Mouse (Mus musculus): ENCODE measurements around the gene Paqr7.

Gene Paqr7

DNA sequence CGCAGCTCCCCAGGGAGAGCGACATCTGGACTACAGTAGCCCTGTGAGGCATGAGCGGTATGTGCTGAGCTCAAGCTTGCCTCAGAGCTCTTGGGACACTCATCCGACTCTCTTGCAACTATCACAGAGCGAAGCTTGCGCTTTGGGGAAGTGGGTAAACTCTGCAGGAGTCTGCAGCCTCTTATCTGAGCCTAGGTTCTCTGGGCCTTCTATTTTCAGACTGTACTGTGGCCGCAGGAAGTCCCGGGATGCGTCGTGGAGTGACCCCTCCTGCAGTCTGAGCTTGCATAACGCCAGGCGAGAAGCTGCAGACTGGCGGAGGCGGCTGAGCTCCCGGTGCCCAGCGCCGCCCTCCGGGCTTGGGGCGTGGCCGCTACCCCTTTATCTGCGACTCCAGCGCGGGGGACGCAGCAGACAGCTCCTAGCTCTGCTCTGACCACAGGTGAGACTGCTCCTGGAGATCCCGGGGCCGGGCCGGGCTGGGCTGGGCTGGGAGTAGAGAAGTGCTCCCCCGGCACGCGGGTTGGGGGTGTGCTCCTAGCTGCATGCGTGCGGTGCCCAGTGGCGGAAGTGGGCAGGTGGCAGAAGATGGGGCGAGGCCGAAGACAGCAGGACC lies at the start of gene Paqr7:
Paqr7 (plus strand) TSS at position 103 of the 616 bp plus-strand sequence.
- peak in 1 of 2 experiments; percentile 45 for DNase-seq (ENCODE audit: low spot score in 2 of 2)

DNA sequence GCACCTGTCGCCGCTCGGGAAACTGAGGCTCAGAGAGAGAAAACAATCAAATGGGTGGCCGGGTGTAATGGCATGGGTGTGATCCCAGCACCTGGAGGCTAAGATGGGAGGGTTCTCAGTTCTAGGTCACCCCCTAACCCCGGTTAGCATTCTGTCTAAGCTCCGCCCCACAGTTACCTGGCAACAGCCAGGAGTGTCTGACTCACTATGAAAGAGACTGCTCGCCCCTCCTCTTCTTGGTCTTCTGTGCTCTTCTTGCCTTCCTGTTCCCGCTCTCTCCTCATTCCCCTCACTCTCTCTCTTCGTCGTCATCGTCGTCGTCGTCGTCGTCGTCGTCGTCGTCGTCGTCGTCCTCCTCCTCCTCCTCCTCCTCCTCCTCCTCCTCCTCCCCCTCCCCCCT lies 48.5 kb upstream of the Paqr7 start:
- DNase-seq (ENCODE audit: low spot score in 2 of 2), result peak in 1 of 2 experiments; percentile 22

DNA sequence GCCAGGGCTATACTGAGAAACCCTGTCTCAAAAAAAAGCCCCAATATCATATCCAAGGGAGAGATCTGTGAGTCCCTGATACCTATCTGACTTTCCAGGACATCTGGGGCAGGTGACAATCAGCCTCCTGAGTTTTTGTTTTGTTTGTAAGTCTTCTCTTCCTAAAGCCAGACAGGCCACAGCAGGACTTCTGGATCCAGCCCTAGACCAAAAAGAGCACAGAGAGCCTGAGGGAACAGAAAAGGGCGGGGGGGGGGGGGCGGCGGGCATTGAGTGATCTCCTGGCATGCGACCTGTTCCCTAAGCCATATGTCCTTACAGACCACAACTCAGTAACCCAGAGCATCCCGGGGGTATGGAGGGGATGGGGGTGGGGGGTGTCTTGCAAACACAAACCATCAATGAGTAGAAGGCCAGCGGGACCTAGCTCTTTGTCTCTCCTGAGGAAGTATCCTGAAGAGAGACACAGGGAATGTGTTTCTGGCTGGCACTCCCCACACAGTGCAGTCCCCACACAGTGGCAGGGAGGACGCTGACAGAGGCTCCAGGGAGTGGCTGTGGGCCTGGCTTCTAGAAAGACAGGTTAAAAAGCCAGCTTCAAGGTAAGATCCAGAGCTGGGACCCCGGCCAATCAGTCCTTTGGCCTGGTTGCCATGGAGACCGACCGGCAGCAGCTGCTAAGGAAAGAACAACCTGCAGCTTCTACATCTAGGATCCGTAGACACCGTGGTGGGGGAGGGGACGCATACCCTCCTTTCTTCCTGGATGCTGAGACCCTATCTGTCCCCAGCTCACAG lies 46.7 kb upstream of the Paqr7 start:
- DNase-seq (ENCODE audit: low spot score in 2 of 2), result no peak

DNA sequence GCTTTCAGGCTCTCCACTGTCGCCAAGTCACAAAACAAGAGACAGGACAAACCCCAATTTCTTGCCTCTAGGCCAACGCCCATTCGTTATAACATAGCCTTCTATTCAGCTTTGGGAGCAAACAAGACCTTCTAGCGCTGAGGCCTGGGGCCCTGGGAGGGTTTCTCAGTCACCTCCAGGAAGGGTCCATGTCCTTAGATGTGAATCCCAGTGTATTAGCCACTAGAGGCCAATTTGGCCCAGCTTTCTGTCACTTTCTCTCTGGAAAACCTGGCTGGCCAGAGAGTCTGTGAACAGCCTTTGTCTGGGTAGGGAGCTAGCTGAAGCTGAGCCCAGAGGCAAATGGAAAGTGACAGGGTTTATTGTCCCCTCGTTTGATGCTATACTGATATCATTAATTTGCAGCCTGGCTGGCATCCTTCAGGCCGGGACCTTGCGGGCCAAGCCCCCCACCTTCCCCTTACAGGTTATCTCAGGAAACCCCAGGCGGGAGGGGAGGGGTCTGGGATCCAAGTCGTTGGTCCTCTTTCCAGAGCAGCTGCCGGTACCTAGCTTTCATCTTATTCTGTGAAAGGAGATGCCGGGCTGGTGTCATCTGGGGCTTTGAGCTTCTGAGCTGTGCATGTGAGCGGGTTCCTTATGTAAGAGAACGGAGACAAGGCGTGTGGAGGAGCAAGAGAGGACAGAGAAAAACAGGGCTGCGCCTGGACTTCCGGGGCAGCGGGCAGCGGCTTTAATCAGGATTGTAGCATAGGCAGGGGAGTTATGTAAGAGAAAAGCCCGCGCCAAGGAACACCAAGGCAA lies 45.9 kb upstream of the Paqr7 start:
- no peak for DNase-seq (ENCODE audit: low spot score in 2 of 2)

DNA sequence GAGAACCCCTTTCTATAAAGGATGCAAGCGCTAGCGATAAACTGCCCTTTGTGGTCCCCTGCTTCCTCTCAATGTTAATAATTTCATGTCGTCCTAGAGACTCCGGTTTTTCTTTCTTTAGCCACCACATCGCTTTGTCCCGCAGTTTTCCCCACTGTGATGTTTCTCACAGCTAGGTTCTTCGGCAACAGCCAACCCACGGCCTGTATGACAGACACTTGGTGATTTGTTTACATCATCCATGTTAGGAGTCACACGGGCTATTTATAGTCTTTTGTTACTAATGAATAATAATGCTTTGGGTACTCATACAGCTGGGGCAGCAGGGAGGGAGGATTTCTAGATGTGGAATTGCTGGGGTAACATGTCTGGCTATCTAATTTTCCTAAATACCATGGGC lies 45.0 kb upstream of the Paqr7 start:
- DNase-seq (ENCODE audit: low spot score in 2 of 2), result no peak

DNA sequence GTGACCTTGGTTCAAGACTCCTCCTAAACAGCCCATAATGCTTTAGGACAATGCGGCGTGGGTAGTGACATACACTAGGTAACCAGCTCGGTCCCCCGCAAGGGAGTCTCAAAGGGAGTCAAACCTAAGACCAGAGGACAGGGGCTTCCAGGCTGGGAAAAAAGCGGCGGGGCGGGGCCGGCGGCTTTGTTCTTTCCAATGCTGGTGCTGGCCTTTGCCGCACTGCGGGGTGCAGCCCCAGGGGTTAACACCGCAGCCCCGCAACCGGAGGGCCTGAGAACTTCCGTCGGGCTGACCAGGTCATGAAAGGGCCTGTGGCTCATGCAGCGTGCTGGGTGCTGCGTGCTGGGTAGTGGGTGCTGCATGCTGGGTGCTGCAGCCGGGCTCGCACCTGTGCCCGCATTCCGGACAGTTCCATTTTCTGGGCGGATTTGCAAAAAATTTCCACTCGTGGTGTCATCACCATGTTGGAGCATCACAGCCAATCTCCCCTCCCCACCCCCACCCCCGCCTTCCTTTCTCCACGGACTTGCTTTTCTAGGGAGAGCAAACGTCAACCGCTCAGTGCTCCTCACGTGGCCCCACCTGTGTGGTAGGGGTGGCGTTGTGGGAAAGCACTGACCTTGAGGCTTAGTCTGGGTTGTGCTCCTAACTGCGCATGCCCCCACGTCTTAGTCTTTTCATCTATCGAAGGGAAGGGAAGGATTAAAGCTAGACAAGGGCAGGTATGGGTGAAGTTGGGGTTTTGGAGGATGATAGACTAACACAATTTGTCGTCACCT lies 42.7 kb upstream of the Paqr7 start:
- peak in 1 of 2 experiments; percentile 36 for DNase-seq (ENCODE audit: low spot score in 2 of 2)

DNA sequence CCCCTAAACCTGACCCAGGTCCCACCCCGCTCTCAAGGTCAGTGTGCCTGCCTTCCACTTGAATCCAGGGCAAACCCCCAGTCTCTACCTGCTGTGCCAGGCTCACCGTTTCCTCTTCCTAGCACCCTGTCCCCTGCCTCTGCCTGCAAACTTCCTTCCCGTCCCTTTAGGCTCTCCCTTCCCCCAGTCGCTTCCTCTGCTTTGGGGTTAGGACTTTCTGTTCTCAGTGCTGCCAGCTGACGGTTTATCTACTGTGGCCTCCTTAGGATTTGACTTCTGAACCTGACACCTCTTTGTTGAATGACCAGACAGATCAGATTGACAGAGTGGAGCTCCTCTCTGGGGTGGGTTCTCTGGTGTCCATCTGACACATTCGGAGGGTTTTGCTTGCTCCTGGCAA lies 41.2 kb upstream of the Paqr7 start:
- peak; percentile 16 to 38 for DNase-seq (ENCODE audit: low spot score in 2 of 2)

DNA sequence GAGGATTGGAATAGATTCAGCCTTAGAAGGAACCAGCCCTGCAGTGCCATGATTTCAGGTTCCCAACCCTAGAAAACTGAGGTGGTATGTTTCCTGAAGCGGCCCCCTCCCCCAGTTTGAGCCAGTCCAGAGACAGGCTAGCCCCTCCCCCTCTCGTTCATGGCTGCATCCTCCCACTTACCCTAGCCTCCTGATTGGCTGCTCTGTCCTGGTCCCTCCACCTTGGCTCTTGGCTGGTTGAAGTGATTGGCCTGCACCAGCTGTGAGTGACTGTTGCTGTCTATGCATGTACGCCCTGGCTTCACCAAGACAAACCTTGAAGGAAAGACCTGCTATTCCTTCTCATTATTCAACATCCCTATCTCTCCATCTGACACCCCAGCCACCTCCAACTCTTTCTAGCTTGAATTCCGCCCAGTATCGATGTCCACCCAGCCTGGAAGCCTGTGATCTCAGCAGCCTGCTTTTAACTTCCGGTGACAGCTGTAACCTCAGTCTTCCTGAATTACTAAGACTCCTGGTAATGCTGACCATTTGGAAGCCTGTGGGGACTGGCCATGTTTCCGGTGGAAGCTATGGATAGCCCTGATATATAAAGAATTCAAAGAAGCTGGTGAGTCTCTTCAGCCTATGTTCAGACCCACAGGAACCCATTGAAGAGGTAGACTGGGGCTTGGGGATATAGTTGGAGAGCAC lies 39.2 kb upstream of the Paqr7 start:
- DNase-seq (ENCODE audit: low spot score in 2 of 2), result no peak

DNA sequence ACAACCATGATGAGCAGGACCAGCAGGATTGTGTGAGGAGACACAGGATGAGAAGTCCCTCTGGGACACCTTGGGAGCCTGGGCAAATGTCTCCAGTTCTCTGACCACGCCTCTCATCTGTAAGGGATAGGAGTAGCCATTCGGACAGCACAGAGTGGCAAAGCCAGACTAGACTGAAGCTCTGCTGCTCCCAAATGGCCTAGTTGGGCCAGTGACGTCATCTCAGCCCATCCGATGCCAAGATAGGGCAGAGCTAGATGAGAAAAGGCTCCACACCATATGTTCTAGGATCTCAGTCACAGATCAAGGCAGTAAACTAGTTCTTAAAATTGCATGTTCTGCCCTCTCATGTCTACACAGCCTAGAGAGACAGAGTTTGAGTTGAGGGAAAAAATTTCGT lies 37.6 kb upstream of the Paqr7 start:
- no peak for DNase-seq (ENCODE audit: low spot score in 2 of 2)

DNA sequence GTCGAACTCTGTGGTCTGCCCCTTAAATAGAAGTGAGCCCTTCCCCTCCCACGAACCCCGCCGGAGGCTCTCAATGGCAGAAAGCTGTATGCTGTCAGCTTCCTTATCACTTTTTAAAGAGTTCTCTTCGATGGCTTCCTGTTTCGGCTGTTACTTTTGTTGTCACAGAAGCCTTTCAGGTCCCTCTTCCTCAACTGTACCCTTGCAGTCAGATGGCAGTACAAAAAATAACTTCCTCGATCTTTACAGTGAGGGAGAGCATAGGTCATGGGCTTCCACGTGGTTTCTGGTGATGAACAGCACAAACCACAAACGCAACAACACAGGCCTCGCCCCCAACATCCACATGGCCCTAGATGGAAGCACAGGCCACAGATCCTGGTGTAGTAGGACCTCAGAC lies 36.2 kb upstream of the Paqr7 start:
- DNase-seq (ENCODE audit: low spot score in 2 of 2), result peak; percentile 28 to 35

DNA sequence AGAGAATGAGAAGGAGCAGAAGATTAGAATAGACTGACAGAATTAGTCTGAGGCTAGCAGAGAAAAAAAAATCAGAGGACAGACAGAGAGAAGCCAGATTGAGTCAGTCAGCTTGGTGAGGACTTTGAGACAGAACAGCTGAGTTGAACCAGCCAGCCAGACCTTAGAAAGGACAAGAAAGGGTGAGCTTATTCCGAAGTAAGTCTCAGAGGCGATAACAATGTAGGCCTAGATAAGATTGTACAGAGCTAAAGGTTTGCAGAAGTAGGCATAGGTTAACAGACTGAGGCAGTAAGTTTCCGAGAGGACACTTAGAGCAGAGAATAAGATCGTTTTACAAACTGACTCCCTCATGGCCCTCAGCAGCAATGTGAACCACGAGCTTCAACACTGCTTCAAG lies 35.2 kb upstream of the Paqr7 start:
- DNase-seq (ENCODE audit: low spot score in 2 of 2), result no peak

DNA sequence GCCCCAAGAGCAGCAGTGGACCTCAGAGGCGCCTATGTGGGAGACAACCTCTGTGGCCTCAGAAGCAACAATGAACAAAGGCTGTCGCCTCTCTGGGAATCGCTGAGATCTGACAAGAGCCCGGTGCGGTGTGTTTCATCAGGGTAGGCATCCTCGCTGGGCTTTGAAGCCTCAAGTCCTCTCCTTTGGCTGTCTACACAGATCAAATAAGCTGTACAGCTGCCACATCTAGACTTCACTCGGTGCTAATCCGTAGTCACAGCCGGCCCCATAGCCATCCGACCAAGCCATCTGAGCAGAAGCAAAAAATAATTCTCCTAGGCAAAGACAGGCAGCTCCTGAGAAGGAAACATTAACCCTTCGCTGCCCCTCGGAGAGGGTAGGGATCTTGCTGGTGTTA lies 30.7 kb upstream of the Paqr7 start:
- no peak for DNase-seq (ENCODE audit: low spot score in 2 of 2)

DNA sequence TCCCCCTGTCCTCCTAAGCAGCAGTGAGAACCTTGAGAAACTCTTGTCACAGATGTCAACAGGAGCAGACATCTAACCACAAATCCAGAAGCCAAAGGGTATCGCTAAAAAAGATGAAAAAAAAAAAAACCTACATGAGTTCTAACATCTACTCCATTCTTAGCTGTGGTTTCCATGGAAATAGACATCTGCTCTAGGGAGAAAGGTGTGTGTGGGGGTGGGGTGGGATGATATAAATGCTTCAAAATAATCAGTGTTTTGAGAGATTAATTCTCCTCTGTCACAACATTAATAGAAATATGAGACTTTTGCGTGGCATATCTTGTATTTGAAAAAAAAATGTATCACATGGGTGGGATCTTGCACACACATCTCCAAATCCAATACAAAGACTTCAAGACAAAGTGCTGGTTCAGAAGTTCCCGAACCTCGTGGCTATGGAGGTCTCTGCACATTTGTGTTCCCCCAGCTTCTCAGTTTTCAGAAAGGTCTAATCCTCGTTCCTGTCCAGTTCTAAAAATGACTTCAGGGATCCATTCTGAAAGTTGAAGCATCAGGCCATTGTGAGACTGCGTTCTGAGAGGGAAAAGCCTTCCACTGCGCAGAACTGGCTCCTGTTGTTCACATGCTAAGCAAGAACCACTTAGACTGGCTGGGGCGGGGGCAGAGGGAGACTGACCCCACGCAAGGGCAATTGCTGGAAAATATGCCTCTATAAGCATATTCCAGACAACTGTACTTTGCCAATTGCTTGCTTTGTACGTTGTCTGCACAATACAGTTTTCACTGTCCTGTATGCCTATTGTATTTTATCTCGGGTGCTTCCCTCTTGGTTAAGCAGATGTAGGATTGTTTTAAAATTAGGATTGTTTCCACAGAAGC lies 29.9 kb upstream of the Paqr7 start:
- DNase-seq (ENCODE audit: low spot score in 2 of 2), result no peak

DNA sequence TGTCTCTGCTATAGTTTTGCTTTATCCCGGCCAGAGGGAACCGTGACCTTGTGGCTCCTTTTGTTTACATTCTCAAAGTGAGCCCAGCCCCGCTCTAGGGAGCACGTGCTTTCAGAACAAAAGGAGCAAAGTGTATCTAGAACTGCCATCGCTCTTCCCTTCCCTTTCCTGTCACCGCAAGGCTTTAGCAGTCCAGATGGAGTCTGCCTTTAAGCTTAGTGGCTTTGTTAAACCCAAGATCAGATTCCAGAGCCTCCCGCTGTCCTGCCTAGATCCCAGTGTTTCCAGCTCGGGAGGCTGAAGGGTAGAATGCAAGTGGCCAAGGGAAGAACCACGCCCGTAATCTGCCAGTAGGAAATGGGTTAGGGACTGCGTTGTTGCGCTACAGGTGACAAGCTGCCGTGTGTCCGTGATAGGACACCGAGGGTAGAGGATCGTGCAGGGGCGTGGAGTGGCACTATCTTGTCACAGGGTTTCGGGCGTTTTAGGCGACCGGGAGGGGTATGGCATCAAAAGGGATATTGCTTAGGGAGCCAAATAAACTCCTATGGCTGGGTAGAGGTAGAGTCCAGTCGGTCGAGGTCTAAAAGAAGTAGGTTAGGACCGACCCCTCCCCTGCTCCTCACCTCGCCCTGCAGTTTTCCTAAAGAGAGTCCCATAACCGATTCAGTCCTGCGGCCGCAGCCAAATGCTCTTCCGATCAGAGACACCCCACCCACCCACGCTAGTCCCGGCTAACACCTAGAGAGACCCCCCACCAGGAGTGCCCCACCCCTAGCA lies 28.9 kb upstream of the Paqr7 start:
- DNase-seq (ENCODE audit: low spot score in 2 of 2), result peak; percentile 35 to 42

DNA sequence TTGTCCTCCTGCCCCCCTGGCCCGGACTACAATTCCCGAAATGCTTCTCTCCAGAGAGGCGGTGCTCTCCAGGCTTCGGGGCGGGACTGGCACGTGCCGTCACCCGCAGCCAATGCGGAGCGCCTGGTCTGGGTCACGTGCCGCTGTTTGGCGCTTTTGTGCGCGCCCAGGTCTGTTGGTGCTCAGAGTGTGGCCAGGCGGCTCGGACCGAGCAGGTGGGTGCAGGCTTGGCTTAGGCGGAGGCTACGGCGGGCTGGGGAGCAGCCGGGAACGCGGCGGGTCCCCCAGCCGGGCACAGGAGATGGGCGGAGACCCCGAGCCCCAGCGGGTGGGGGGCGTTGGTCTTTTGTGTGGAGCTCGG lies 28.3 kb upstream of the Paqr7 start, which contains the start of gene Stmn1:
Stmn1 (plus strand) TSS at position 106 of the 361 bp plus-strand sequence.
- peak; percentile 92 to 94 for DNase-seq (ENCODE audit: low spot score in 2 of 2)

DNA sequence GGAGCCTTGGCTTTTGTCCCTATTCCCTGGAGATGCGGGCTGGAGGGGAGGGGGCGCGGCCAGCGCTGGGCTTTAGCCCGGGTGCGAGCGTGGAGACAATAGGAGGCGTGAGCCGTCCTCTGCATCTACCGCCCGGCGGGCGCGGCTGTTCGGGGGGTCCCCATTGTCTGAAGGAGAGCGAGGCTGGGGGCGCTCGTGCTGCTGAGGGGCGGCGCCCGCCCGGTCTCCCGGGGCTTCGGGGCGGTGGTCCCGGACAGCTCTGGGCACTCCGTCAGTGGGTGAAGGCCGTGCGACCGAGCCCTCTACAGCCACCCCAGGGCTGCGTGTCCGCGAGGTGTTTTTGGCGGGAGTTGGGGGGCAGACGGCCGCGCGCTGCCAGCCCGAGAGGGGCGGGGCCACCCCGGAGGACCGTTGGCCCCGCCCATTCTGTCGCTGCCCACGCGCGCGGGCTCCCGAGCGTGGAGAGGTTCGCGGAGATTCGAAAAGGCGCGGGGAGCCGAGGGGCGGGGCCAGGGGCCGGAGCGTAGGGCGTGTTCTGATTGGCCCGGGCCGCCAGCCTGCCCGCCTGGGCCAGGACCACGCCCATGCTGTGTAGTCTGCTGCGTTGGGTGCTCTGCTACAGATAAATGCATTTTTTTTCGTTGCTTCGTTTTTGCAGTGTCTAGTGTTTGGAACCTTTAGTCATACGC lies 27.8 kb upstream of the Paqr7 start:
- DNase-seq (ENCODE audit: low spot score in 2 of 2), result peak; percentile 96 to 99

DNA sequence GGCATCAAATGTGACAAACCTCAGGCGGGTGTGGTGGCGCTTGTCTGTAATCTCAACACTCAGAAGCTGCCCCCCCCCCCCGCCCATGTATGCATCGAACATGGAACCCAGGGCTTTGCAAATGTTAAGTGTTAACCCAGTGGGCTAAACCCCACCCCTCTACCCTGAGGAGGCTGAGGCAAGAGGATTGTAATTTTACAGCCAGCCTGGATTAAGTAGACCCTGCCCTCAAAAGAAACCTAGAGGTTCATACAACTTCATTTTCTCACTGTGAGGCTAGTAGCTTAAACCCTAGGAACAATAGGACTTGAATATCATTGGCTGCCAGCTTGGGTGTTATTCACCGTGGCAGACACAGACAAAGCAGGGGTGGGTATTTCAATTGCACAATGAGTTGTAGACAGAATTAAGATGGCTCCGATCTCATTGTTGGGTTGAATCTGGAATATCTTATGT lies 27.1 kb upstream of the Paqr7 start:
- DNase-seq (ENCODE audit: low spot score in 2 of 2), result no peak

DNA sequence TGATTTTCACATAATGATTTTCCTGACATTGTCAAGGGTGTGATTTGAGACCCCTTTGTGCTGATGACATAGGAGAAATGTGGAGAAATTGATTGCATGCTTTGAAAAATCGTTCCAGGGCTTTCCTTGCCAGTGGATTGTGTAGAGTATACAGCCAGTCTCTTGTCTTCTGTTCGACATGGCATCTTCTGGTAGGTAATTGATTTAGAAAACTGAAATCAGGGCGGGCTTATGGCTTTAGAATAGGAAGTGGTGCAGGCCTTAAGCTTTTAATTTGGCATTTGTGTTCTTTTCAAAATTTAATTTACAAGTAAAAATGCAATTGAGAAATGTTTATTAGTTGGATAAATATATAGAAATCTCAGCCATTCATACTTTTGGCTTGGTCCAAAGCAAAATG lies 26.5 kb upstream of the Paqr7 start:
- no peak for DNase-seq (ENCODE audit: low spot score in 2 of 2)

DNA sequence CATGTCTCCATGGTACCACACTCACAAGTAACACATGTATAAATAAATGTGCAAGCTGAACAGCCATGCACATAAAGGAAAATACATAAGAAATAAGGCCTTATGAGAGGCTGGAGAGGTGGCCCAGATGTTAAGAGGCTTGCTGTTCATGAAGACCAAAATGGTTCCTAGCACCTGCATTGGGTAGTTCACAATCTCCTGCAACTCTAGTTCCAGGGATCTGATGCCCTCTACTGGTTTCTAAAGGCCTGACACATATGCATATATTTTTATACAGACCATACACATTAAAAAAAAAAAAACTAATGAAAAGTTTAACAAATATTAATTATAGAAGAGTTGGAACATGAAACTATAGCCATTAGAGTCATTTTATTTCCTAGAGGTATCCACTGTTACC lies 25.0 kb upstream of the Paqr7 start:
- no peak for DNase-seq (ENCODE audit: low spot score in 2 of 2)
